Comparison of ENCODE assay signal across 8 mouse cellular contexts in the genomic region with DNA sequence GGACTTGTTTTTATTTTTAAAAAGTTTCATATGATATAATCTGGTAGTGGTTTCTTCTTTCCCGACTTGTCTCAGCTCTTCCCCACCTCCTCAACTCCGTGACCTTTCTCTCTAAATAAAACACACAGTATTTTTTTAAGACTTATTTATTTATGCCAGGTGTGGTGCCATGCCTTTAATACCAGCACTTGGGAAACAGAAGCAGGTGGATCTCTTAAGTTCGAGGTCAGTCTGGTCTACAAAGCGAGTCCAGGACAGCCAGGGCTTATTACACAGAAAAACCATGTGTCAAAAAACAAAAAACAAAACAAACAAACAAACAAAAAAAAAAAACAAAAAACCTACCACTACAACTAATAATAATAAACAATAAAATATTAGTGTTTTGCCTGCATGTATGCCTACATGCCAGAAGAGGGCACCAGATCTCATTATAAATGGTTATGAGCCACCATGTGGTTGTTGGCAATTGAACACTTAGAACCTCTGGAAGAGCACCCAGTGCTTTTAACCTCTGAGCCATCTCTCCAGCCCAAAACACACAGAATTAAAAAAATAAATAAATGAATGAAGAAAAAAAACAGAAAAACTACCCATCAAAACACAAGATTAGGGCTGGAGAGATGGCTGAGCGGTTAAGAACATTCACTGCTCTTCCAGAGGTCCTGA. TPM values are rescaled to one million over a fixed set of nuclear protein-coding genes. Genes with fewer than 3 reads are reported as not detected.
DNase-seq lines count a peak whose midpoint lies in the region; TF ChIP-seq lines count a peak whose summit lies in the region.

No protein-coding gene starts in this region.

- no peak overlapping the region for H3K27ac ChIP-seq in left cerebral cortex, adult 2 months

- TF ChIP-seq CTCF in left cerebral cortex, adult 2 months (IDR thresholded peaks at IDR 0.05), result peak; percentile 79

- peak; percentile 55 for DNase-seq in cerebellum, adult 9-10 months
- no peak for DNase-seq in cerebellum, adult 8-10 months
- no peak for DNase-seq in left cerebral cortex, adult 2 months (ENCODE audit: extremely low spot score in 1 of 2, low spot score in 2 of 2)
- no peak for DNase-seq in left cerebral cortex, postnatal 36 days (ENCODE audit: low spot score in 2 of 2)
- peak; percentile 57 for DNase-seq in embryo, embryonic 11 days
- peak; percentile 68 for DNase-seq in retina, embryonic 14.5 days (ENCODE audit: low spot score)
- no peak for DNase-seq in gastrocnemius, postnatal 25 days
- no peak for DNase-seq in kidney, postnatal 25 days

- intact Hi-C loops in left cerebral cortex, adult 2 months (cut with DNase I), result loop anchor here (1.0 to 10.0 kb wide), 3 partner anchors 116 to 1698 kb away; a partner anchor contains a TSS
- intact Hi-C loops in left cerebral cortex, postnatal 36 days (cut with DNase I), result loop anchor here (2.0 kb wide), 2 partner anchors 21 to 115 kb away; a partner anchor contains a TSS

- no peak overlapping the region for H3K4me3 ChIP-seq in left cerebral cortex, adult 2 months

RNA-seq across cellular contexts. Expression of a gene that starts 1.4 kb away (rescaled TPM):
- 10 to 100 TPM; 10.3 to 12.6 TPM for total RNA-seq in left cerebral cortex, adult 2 months (2021)
- 10 to 100 TPM; 12.5 to 12.6 TPM for total RNA-seq in left cerebral cortex, postnatal 36 days (2021)
- total RNA-seq in gastrocnemius, postnatal 25 days (2021), result 1 to 10 TPM; 5.5 to 6.5 TPM

RNA-seq across cellular contexts. Expression of a gene that starts 20.6 kb away (rescaled TPM):
- 100 to 1,000 TPM; 107 to 108 TPM for total RNA-seq in left cerebral cortex, adult 2 months (2021)
- 100 to 1,000 TPM in 1 of 2 experiments, 10 to 100 TPM in 1; 99.2 to 117 TPM for total RNA-seq in left cerebral cortex, postnatal 36 days (2021)
- total RNA-seq in gastrocnemius, postnatal 25 days (2021), result 10 to 100 TPM; 15.7 to 16.9 TPM

Comparison
In these comparisons a context has a peak if more than half of its experiments do, and no peak if none do; other contexts are left out.
1. DNase-seq: peak in cerebellum, adult 9-10 months (single experiment), embryo, embryonic 11 days (single experiment) and retina, embryonic 14.5 days (single experiment); none in cerebellum, adult 8-10 months (single experiment), left cerebral cortex, adult 2 months (0 of 2), left cerebral cortex, postnatal 36 days (0 of 2), gastrocnemius, postnatal 25 days (single experiment) and kidney, postnatal 25 days (0 of 2).
2. RNA of a gene that starts 20.6 kb away (total RNA-seq): 99.2 to 117 TPM in left cerebral cortex, postnatal 36 days and 107 to 108 TPM in left cerebral cortex, adult 2 months; 15.7 to 16.9 TPM in gastrocnemius, postnatal 25 days; every median in the first group is over 4 times any median in the second.